ENCODE assay signal across 8 mouse cellular contexts in the genomic region with DNA sequence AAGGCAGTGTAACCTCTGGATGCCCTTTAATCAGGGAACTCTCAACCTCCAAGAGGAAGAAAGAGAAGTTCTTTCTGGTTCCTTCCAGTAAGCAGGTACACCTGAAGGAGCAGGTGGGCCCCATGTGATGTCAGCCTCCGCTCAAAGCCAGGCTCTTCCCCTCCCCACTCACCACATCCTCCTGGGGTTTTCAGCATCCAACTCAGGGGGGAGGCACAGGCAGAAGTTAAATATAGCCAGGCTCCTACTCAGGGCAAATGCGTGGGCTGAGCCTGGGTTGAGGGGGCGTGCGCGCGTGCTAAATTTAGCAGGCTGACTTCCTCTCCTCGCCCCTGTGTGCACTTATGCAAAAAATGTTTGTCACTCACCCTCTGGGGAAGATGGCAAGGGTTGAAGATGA.
DNase-seq lines count a peak whose midpoint lies in the region; ATAC-seq lines count a peak whose summit lies in the region.
"Had no signal": no experiment of that assay in that cellular context is flagged by ENCODE, and none has a peak within 500 bp of the region (broad histone marks: within the 10 kb centered on the region; RNA-seq: fewer than 3 reads in every experiment).

No protein-coding gene starts in this region.

- ATAC-seq in granulocyte monocyte progenitor cell, adult 5-6 weeks (replicated peaks; ENCODE audit: poor library complexity, severe bottlenecking), result peak; percentile 78
- ATAC-seq in megakaryocyte, adult 5-6 weeks (ENCODE audit: poor library complexity, severe bottlenecking), result peak; percentile 60
- no peak for ATAC-seq in hindbrain, embryonic 16.5 days

- no peak overlapping the region for H3K4me2 ChIP-seq in hindbrain, embryonic 16.5 days (ENCODE audit: low read length)
- H3K4me2 ChIP-seq: stomach, embryonic 15.5 days had no signal

- H3K36me3 ChIP-seq in hindbrain, embryonic 16.5 days (ENCODE audit: control insufficient read depth, insufficient read depth, low read length), result no peaks in the 10 kb centered on the region
- H3K36me3 ChIP-seq: stomach, embryonic 15.5 days had no signal

- no peak overlapping the region for H3K9ac ChIP-seq in hindbrain, embryonic 16.5 days (ENCODE audit: low read depth, low read length)
- H3K9ac ChIP-seq: stomach, embryonic 15.5 days had no signal

- H3K27me3 ChIP-seq in hindbrain, embryonic 16.5 days (replicated peaks; ENCODE audit: control insufficient read depth, insufficient read depth, low read length), result no peaks in the 10 kb centered on the region
- H3K27me3 ChIP-seq: stomach, embryonic 15.5 days had no signal

- no peak overlapping the region for H3K27ac ChIP-seq in hindbrain, embryonic 16.5 days (ENCODE audit: low read depth, low read length)
- H3K27ac ChIP-seq: stomach, embryonic 15.5 days had no signal

- no peaks in the 10 kb centered on the region for H3K4me1 ChIP-seq in hindbrain, embryonic 16.5 days (ENCODE audit: control insufficient read depth, insufficient read depth, low read depth, low read length)
- H3K4me1 ChIP-seq: stomach, embryonic 15.5 days had no signal

- DNase-seq in layer of hippocampus, adult 9-11 months, result peak; percentile 64
- no peak for DNase-seq in layer of hippocampus, adult 11-12 months (ENCODE audit: low spot score)
- DNase-seq in thymus, postnatal 25 days, result peak; percentile 87
- no peak for DNase-seq in gastrocnemius, postnatal 10 days

- no peak overlapping the region for H3K4me3 ChIP-seq in hindbrain, embryonic 16.5 days (ENCODE audit: low read length)
- H3K4me3 ChIP-seq: stomach, embryonic 15.5 days had no signal

- WGBS in hindbrain, embryonic 16.5 days, result 81% methylated on average over 7 of the region's 7 CpGs

- no peaks in the 10 kb centered on the region for H3K9me3 ChIP-seq in hindbrain, embryonic 16.5 days (ENCODE audit: control insufficient read depth, low read length)
- H3K9me3 ChIP-seq: stomach, embryonic 15.5 days had no signal

Comparison
In these comparisons a context has a peak if more than half of its experiments do, and no peak if none do; other contexts are left out.
1. DNase-seq: peak in layer of hippocampus, adult 9-11 months (single experiment) and thymus, postnatal 25 days (single experiment); none in layer of hippocampus, adult 11-12 months (single experiment) and gastrocnemius, postnatal 10 days (single experiment).